Mouse (Mus musculus) embryonic facial prominence, embryonic 15.5 days (tissue): ENCODE measurements at regions not wholly inside any gene's neighbourhood (a gene's known extent, or its start where the extent isn't known, plus 50 kb on each side); places are given as distances from the start of the nearest gene placed in this dataset.

ENCODE experiments used
- ATAC-seq: fragments of 200-750 bp; cut with Nextera tagmentation; 2 replicates; pipeline ENCODE4 v1.8.0; 2017; ENCODE audit warnings: low read depth, moderate TSS enrichment; ENCODE audit not compliant: insufficient number of reproducible peaks, low FRiP score, low TSS enrichment
- H3K27ac ChIP-seq: fragments of 300-500 bp; sonication (generic); replicated peaks from 2 replicates; pipeline ENCODE4 v1.5.1; 2015; ENCODE audit warnings: mild to moderate bottlenecking, inconsistent platforms
- H3K27me3 ChIP-seq: fragments of 300-500 bp; sonication (generic); 2 replicates; pipeline ENCODE4 v1.6.1; 2015; ENCODE audit warnings: inconsistent platforms
- H3K36me3 ChIP-seq: fragments of 300-500 bp; sonication (generic); 2 replicates; pipeline ENCODE4 v1.6.1; 2015; ENCODE audit warnings: mild to moderate bottlenecking, inconsistent platforms
- H3K4me1 ChIP-seq: fragments of 300-500 bp; sonication (generic); 2 replicates; pipeline ENCODE4 v1.6.1; 2015; ENCODE audit warnings: inconsistent platforms
- H3K4me2 ChIP-seq: fragments of 300-500 bp; sonication (generic); replicated peaks from 2 replicates; pipeline ENCODE4 v1.6.1; 2015; ENCODE audit warnings: mild to moderate bottlenecking, inconsistent platforms
- H3K4me3 ChIP-seq: fragments of 300-500 bp; sonication (generic); replicated peaks from 2 replicates; pipeline ENCODE4 v1.5.1; 2015; ENCODE audit warnings: mild to moderate bottlenecking, inconsistent platforms
- H3K9ac ChIP-seq: fragments of 300-500 bp; sonication (generic); 2 replicates; pipeline ENCODE4 v1.6.1; 2015; ENCODE audit warnings: inconsistent platforms
- H3K9me3 ChIP-seq: fragments of 300-500 bp; sonication (generic); replicated peaks from 2 replicates; pipeline ENCODE4 v1.6.1; 2016; ENCODE audit warnings: inconsistent platforms
- WGBS: fragments of 180-500 bp; shearing (Covaris S2); methylation state at CpG from one replicate; pipeline ENCODE4 v1.1.7; 2015; 5-methylcytosine and 5-hydroxymethylcytosine counted together

DNA sequence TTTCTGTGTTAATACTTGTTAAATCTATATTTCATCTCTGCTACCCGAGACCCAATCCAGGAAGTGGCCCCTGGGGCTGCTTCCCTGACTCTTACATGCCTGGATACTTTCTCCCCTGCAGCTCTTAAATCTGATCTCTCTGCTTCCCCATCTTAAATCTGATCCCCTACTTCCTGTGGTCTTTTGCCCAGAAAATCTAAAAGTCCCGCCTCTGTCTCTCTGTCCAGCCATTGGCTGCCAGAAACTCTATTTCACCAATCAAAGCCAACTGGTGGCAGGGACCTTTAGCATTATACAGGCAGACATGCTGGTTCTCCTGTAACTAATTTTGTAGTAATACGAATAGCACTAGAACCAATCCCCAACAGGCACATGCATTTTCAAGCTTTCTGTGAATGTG, 59.0 kb upstream of the Ccdc91 start:
- Histone ChIP-seq H3K4me1 (0 out of 2 replicates have a peak, but pooled peaks cover 4% of the 10 kb centered on the region), H3K36me3 (no peaks in the 10 kb centered on the region), H3K9me3 (no peaks in the 10 kb centered on the region), H3K9ac (no peak overlapping the region), H3K4me2 (no peak overlapping the region), H3K27me3 (no peaks in the 10 kb centered on the region), H3K27ac (no peak overlapping the region), H3K4me3 (no peak overlapping the region)
- ATAC-seq: no peak
- 24% methylated on average over 3 of the region's 3 CpGs for WGBS

DNA sequence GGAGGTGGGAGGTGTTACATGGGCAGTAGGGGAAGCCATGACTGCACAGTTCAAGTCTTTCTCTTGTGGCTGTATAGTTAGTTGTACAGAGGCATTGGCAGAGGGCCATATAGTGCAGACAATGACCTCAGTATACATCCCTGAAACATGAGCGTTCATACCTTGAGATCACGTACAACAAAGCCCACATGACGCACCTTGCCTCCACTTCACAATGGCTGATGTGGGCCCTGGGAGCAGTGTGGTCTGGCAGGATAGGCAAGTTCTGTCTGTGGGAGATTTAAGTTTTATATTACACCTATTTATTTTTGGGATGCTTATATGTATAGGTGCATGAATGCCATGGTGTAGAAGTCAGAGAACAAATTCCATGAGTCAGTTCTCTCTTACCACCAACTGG, 61.9 kb upstream of the Ccdc91 start:
- Histone ChIP-seq H3K9me3 (no peaks in the 10 kb centered on the region), H3K4me2 (no peak overlapping the region), H3K36me3 (no peaks in the 10 kb centered on the region), H3K27ac (no peak overlapping the region), H3K4me1 (0 out of 2 replicates have a peak, but pooled peaks cover 4% of the 10 kb centered on the region), H3K27me3 (no peaks in the 10 kb centered on the region), H3K4me3 (no peak overlapping the region), H3K9ac (no peak overlapping the region)
- 87% methylated on average over 3 of the region's 3 CpGs for WGBS
- ATAC-seq: no peak

DNA sequence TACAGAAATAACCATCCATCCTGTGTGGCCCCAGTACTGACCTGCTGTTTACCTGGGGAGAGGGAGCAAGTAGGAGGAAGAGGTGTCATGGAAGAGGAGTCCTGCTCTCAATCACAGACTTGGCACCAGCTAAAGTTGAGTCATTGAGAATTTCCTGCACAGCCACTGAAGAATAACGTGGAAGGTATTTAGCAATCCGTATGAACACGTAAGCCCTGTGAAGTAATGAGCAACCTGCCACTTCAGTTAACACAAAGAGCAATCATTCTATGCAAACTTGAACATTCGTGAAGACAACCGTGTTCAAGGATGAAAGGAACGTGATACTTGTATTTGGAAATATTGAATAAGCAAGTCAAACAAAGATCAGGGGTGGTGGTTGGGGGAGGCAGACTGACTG, 77.6 kb upstream of the Ccdc91 start:
- H3K4me3 ChIP-seq: no peak overlapping the region
- no peaks in the 10 kb centered on the region for H3K9me3 ChIP-seq
- no peak overlapping the region for H3K9ac ChIP-seq
- no peak overlapping the region for H3K4me2 ChIP-seq
- no peak for ATAC-seq
- no peaks in the 10 kb centered on the region for H3K36me3 ChIP-seq
- no peaks in the 10 kb centered on the region for H3K4me1 ChIP-seq
- no peak overlapping the region for H3K27ac ChIP-seq
- 63% methylated on average over 6 of the region's 6 CpGs for WGBS
- H3K27me3 ChIP-seq: no peaks in the 10 kb centered on the region

DNA sequence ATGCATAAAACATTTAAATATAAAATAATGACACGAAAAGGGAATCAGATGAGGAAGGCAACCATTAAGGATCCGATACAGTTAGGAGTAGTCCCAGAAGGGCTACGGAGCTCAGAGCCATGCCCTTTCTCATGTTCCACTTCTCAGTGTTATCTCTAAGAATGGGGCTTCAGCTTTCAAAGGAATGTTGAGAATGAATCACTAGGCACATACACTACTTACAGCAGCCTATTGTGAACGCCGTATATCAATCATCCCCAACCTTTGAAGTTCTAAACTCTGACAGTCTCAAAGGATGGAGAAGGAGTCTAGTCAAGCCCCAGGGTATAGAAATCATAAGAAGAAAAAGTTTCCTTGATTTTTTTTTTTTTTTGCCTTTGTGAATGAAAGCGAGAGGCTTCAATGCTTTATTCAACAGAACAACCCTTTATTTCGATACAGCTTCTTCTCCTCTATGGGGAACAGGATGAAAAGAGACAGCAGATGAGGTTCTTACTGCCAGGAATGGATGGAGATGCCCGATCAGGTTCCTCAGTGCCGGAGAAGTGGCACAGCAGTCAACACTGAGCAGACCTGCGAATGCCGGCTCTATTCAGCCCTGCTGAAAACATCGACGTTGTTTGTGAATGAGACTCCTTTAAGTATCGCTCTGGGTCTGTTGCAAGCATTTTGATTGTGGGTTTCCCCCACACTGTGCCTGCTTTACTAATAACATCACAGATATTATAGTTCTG, 84.0 kb upstream of the Ccdc91 start:
- Histone ChIP-seq H3K4me3 (no peak overlapping the region), H3K9ac (no peak overlapping the region), H3K4me1 (peaks cover 17% of the 10 kb centered on the region), H3K36me3 (no peaks in the 10 kb centered on the region), H3K27me3 (no peaks in the 10 kb centered on the region), H3K4me2 (peak overlapping the region; percentile 13; the same call in 1 of the 2 replicates), H3K27ac (0 out of 2 replicates have a peak overlapping the region, but pooled peaks have one; percentile 24), H3K9me3 (no peaks in the 10 kb centered on the region)
- no peak for ATAC-seq
- 34% methylated on average over 14 of the region's 14 CpGs for WGBS

DNA sequence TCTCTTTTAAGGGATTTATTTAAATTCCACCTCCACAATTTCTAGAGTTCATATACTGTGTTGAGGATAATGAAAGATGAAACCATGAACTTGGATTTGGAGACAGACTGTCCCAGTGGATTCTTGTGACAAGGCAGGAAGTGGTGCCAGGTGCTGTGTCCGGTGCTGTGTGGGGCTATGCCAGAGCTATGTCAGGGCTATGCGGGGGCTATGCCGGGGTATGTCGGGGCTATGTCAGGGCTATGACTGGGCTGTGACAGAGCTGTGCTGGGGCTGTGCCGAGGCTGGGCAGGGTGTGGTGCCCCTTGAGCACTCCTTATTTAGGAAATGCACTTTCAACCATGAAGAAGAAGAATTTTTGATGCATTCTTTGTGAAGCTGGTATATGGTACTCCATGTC, 85.1 kb upstream of the Ccdc91 start:
- H3K27ac ChIP-seq: no peak overlapping the region
- peaks cover 17% of the 10 kb centered on the region for H3K4me1 ChIP-seq
- no peaks in the 10 kb centered on the region for H3K36me3 ChIP-seq
- H3K9ac ChIP-seq: no peak overlapping the region
- H3K4me2 ChIP-seq: no peak overlapping the region
- H3K27me3 ChIP-seq: no peaks in the 10 kb centered on the region
- no peak overlapping the region for H3K4me3 ChIP-seq
- ATAC-seq: peak; percentile 72; the same call in 1 of the 2 replicates
- H3K9me3 ChIP-seq: no peaks in the 10 kb centered on the region
- WGBS: 64% methylated on average over 5 of the region's 5 CpGs

DNA sequence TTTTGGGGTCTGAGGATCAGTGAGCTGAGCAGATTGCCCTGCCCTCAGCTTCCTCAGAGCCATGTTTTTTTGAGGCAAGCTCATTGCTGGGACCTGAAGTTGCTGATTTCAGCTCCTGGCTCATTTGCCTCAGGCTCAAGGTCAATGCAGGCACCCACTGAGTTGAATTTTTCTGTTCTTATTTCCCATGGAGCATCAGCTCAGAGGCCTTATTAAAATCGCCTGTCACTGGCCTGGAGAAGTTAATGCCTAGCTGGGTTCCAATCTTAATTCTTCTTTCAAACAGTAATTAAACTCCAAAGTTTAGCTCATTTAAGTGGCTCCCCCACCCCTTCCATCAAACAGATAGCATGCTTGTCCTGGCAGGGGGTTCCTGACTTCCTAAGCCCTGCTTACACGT, 86.9 kb upstream of the Ccdc91 start:
- H3K9ac ChIP-seq: no peak overlapping the region
- no peak overlapping the region for H3K27ac ChIP-seq
- WGBS: 25% methylated on average over 2 of the region's 2 CpGs
- no peaks in the 10 kb centered on the region for H3K9me3 ChIP-seq
- no peak overlapping the region for H3K4me3 ChIP-seq
- no peak for ATAC-seq
- H3K4me1 ChIP-seq: peaks cover 21% of the 10 kb centered on the region
- H3K27me3 ChIP-seq: no peaks in the 10 kb centered on the region
- no peaks in the 10 kb centered on the region for H3K36me3 ChIP-seq
- no peak overlapping the region for H3K4me2 ChIP-seq

DNA sequence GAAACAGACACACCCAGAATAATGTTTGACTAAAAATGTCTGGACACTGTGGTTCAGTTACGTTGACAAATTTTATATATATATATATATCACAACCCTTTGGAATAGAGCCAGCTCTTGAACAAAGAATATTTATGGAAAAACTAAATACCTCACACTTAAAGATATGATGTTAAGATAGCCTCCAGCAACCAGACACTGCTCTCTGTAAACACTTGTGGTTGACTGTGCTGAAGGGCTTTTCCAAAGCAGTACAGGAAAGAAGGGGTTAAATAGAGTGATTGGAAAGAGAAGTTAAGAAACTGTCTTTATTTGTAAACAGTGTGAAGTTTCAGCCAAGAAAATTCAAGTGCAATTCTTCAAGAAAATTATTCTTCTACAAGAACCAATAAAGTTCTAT, 90.0 kb upstream of the Ccdc91 start:
- no peaks in the 10 kb centered on the region for H3K36me3 ChIP-seq
- no peak for ATAC-seq
- H3K27ac ChIP-seq: no peak overlapping the region
- H3K9ac ChIP-seq: no peak overlapping the region
- no peak overlapping the region for H3K4me3 ChIP-seq
- H3K4me1 ChIP-seq: peaks cover 20% of the 10 kb centered on the region
- WGBS: 42% methylated on average over 1 of the region's 1 CpGs
- H3K4me2 ChIP-seq: no peak overlapping the region
- no peaks in the 10 kb centered on the region for H3K9me3 ChIP-seq
- H3K27me3 ChIP-seq: no peaks in the 10 kb centered on the region

DNA sequence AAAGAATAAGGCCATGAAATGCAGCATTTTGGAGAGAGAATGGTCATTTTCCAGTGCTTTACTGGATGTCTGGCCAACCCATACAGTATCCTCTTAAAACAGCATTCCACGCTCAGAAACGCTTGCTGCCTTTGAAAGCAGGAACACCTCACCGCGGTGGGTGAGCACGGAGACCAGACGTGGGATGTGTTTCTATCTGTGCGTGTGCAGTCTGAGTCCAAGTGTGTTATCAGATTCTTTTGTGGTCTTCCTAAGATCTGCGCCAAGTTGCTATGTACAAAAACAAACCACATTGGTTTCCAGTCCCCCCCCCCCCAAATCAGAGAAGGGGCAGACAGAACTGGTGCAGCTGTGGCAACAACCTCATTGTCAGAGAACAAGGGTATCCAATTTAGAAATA, 95.1 kb upstream of the Ccdc91 start:
- no peaks in the 10 kb centered on the region for H3K36me3 ChIP-seq

DNA sequence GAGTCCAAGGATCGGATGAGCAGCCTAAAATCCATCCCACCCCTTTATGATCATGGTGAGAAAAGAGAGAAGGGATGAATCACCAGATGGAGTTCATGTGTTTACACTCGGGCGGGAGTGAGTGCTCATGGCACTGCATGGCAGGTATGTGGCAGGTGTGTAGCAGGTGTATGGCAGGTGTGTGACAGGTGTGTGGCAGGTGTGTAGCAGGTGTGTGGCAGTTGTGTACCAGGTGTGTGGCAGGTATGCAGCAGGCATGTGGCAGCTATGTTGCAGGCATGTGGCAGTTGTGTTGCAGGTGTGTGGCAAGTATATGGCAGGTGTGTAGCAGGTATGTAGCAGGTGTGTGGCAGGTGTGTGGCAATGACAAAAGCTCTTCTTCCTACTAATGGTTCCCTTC, 97.9 kb upstream of the Ccdc91 start:
- no peaks in the 10 kb centered on the region for H3K4me1 ChIP-seq
- H3K4me2 ChIP-seq: no peak overlapping the region
- H3K9me3 ChIP-seq: no peaks in the 10 kb centered on the region
- H3K27ac ChIP-seq: no peak overlapping the region
- H3K4me3 ChIP-seq: no peak overlapping the region
- H3K36me3 ChIP-seq: no peaks in the 10 kb centered on the region
- 78% methylated on average over 3 of the region's 3 CpGs for WGBS
- H3K27me3 ChIP-seq: 0 out of 2 replicates have a peak, but pooled peaks cover 2% of the 10 kb centered on the region
- H3K9ac ChIP-seq: no peak overlapping the region
- ATAC-seq: no peak

More for the DNA sequence above, 95.1 kb upstream of the Ccdc91 start:
- no peak overlapping the region for H3K27ac ChIP-seq
- no peak overlapping the region for H3K9ac ChIP-seq
- H3K9me3 ChIP-seq: no peaks in the 10 kb centered on the region
- H3K4me2 ChIP-seq: no peak overlapping the region
- ATAC-seq: no peak
- WGBS: 62% methylated on average over 8 of the region's 8 CpGs
- 0 out of 2 replicates have a peak, but pooled peaks cover 4% of the 10 kb centered on the region for H3K4me1 ChIP-seq
- H3K4me3 ChIP-seq: no peak overlapping the region
- H3K27me3 ChIP-seq: 0 out of 2 replicates have a peak, but pooled peaks cover 2% of the 10 kb centered on the region

DNA sequence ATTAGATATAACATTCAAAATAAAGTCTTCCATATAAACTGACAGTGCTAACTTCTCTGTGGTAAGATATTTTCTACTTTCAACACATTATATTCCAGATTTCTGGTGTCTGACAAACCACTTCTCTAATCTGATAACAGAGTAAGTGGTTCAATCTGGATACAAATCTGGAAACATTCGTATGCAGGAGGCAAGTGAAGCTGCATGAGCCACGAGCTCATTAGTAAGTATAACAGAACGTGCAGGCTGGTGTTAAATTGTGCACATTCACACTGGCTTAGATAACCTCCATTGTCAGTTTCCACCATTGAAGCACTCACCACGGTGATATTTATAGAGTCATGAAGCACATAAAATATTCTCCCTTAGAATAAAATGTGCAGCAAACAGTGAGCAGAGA, 103.9 kb upstream of the Ccdc91 start:
- Histone ChIP-seq H3K4me3 (no peak overlapping the region), H3K27me3 (no peaks in the 10 kb centered on the region), H3K9me3 (no peaks in the 10 kb centered on the region), H3K4me1 (no peaks in the 10 kb centered on the region), H3K9ac (no peak overlapping the region), H3K27ac (no peak overlapping the region), H3K4me2 (no peak overlapping the region), H3K36me3 (no peaks in the 10 kb centered on the region)
- no peak for ATAC-seq
- whole genome bisulfite sequencing: 49% methylated on average over 4 of the region's 4 CpGs

DNA sequence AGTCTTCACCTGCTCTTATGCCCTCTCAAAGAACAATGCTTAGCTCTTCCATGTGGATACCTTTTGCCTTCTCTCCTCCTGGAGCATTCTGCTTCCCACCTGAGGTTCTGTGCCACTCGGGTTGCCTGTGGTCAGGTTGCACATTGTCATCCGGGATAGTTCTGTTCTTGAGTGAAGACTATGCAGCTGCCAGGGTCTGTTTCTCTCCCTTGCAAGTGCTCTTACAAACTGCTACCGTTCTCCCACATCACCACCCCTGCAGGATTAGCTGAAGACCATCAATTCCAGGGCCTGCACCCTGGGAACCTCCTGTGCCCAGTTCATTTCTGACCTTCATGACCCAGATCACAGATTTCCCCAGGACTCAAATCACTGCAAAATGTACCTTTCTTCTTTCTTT, 104.3 kb upstream of the Ccdc91 start:
- WGBS: 76% methylated on average over 3 of the region's 3 CpGs
- no peak overlapping the region for H3K4me2 ChIP-seq
- no peak for ATAC-seq
- no peaks in the 10 kb centered on the region for H3K36me3 ChIP-seq
- no peaks in the 10 kb centered on the region for H3K9me3 ChIP-seq
- no peaks in the 10 kb centered on the region for H3K27me3 ChIP-seq
- H3K27ac ChIP-seq: no peak overlapping the region
- no peak overlapping the region for H3K4me3 ChIP-seq
- no peak overlapping the region for H3K9ac ChIP-seq
- no peaks in the 10 kb centered on the region for H3K4me1 ChIP-seq

DNA sequence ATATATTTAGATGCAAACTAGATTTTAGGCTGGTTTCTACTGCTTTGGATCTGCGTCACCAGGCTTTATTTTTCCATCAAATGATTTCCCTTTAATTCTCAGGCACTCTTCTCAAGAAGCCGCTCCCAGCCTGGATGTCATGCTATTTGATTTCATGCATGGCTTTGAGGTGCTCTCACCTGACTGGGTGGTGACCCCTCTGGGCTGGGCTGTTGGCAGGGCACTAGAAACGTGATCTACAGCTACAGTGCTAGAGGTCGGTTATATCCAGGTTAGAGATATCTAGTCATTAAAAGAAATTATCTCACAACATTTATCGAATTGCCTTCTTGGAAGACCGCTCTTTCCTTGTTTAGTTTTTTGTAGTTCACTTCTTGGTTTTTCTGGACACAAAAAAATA, 98.9 kb upstream of the Pthlh start:
- Histone ChIP-seq H3K4me1 (no peaks in the 10 kb centered on the region; the same call in 1 of the 2 replicates), H3K4me2 (no peak overlapping the region), H3K4me3 (no peak overlapping the region), H3K36me3 (no peaks in the 10 kb centered on the region), H3K9ac (no peak overlapping the region), H3K27me3 (no peaks in the 10 kb centered on the region), H3K9me3 (no peaks in the 10 kb centered on the region), H3K27ac (no peak overlapping the region)
- WGBS: 61% methylated on average over 6 of the region's 6 CpGs
- ATAC-seq: no peak
